Mouse (Mus musculus) megakaryocyte, embryonic 14.5 days (primary cell): ENCODE results near the gene Usf3. TPM values are rescaled to one million over a fixed set of nuclear protein-coding genes. Genes with fewer than 3 reads are reported as not detected.

Experiments
- H3K27me3 ChIP-seq: replicated peaks from 2 replicates; pipeline ENCODE3; 2012; ENCODE audit warnings: inconsistent platforms
- H3K36me3 ChIP-seq: replicated peaks from 2 replicates; pipeline ENCODE3; 2012; ENCODE audit warnings: low read length, inconsistent platforms, mixed read lengths
- H3K4me1 ChIP-seq: 2 replicates; pipeline ENCODE4 v1.6.1; 2012; ENCODE audit warnings: inconsistent platforms
- H3K4me3 ChIP-seq: replicated peaks from 2 replicates; pipeline ENCODE3; 2012; ENCODE audit warnings: moderate library complexity, mild to moderate bottlenecking, inconsistent platforms
- H3K9me3 ChIP-seq: 2 replicates; pipeline ENCODE4 v1.6.1; 2012; ENCODE audit warnings: inconsistent platforms
- FLI1 ChIP-seq: IDR thresholded peaks from 2 replicates; pipeline ENCODE4 v1.6.1; 2012; ENCODE audit warnings: low read length, inconsistent platforms, mixed read lengths
- GATA1 ChIP-seq: IDR thresholded peaks from 3 replicates; pipeline ENCODE4 v1.6.1; 2012; ENCODE audit warnings: mixed read lengths, low read length, inconsistent platforms, borderline replicate concordance
- polyA plus RNA-seq: library from polyadenylated mRNA; stranded (reverse); fragments of >175 nt; gene quantifications from 2 replicates; pipeline ENCODE4 v1.2.3, GENCODE M21; 2012; ENCODE audit warnings: low replicate concordance; ENCODE audit not compliant: insufficient read depth

The Usf3 gene
- polyA plus RNA-seq, 1 experiment = 0.89 TPM

GRCm38 (mm10) chr16:44233019-44233418 is 60.0 kb downstream of the Usf3 start:
- Histone ChIP-seq H3K27me3 (peaks cover 1% of the 10 kb centered on the region), H3K9me3 (peaks cover 6% of the 10 kb centered on the region), H3K4me1 (peaks cover 5% of the 10 kb centered on the region), H3K4me3 (no peak overlapping the region), H3K36me3 (no peaks in the 10 kb centered on the region)
- no peak for TF ChIP-seq GATA1
- TF ChIP-seq FLI1 = no peak

- Histone ChIP-seq H3K27me3 (peaks cover 6% of the 10 kb centered on the region), H3K36me3 (no peaks in the 10 kb centered on the region), H3K4me3 (no peak overlapping the region), H3K4me1 (peaks cover 44% of the 10 kb centered on the region), H3K9me3 (no peaks in the 10 kb centered on the region)
- TF ChIP-seq FLI1 (no peak), GATA1 (no peak)
Measured at GRCm38 (mm10) chr16:44237836-44238235, 64.8 kb downstream of the Usf3 start.

GRCm38 (mm10) chr16:44238835-44239263 is 65.8 kb downstream of the Usf3 start:
- Histone ChIP-seq H3K4me3 (no peak overlapping the region), H3K27me3 (peaks cover 4% of the 10 kb centered on the region), H3K9me3 (no peaks in the 10 kb centered on the region), H3K4me1 (peaks cover 49% of the 10 kb centered on the region), H3K36me3 (no peaks in the 10 kb centered on the region)
- no peak for TF ChIP-seq GATA1
- no peak for TF ChIP-seq FLI1

- TF ChIP-seq GATA1 (no peak), FLI1 (no peak)
Measured at GRCm38 (mm10) chr16:44240406-44240805, 67.4 kb downstream of the Usf3 start.

GRCm38 (mm10) chr16:44242633-44243032 is 69.6 kb downstream of the Usf3 start:
- Histone ChIP-seq H3K4me3 (peak overlapping the region; percentile 43), H3K36me3 (no peaks in the 10 kb centered on the region), H3K4me1 (peaks cover 51% of the 10 kb centered on the region), H3K9me3 (peaks cover 13% of the 10 kb centered on the region), H3K27me3 (peaks cover 9% of the 10 kb centered on the region)
- TF ChIP-seq FLI1 (no peak), GATA1 (no peak)

More at GRCm38 (mm10) chr16:44240406-44240805, 67.4 kb downstream of the Usf3 start:
- Histone ChIP-seq H3K4me1 (peaks cover 52% of the 10 kb centered on the region), H3K36me3 (no peaks in the 10 kb centered on the region), H3K4me3 (no peak overlapping the region), H3K27me3 (peaks cover 9% of the 10 kb centered on the region), H3K9me3 (0 out of 2 replicates have a peak, but pooled peaks cover 5% of the 10 kb centered on the region)

GRCm38 (mm10) chr16:44243323-44243722 is 70.3 kb downstream of the Usf3 start:
- H3K4me1 ChIP-seq = peaks cover 44% of the 10 kb centered on the region

DNA sequence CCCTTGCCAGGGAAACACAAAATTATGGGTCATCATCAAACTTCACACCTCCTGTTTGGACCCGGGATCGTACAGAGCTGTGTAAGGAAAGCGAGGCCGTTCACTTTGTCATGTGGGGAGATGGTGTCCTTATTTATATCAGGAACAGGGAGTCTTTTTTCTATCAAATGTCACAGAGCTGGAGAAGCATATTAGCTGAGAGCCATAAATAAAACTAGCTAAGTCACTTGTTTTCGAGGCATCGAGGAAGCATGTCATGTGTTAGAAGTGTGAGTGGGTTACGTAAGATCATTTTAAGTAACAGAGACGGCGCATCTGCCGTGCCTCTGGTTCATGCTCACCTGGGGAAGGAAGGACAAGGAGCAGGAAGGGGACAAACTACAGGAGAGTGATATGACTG is 76.9 kb downstream of the Usf3 start:
- peaks cover 12% of the 10 kb centered on the region for H3K27me3 ChIP-seq
- peaks cover 3% of the 10 kb centered on the region; the same call in 1 of the 2 replicates for H3K4me1 ChIP-seq
- H3K36me3 ChIP-seq = no peaks in the 10 kb centered on the region
- H3K9me3 ChIP-seq = peaks cover 20% of the 10 kb centered on the region
- no peak overlapping the region for H3K4me3 ChIP-seq
- TF ChIP-seq GATA1 = no peak
- no peak for TF ChIP-seq FLI1

More at GRCm38 (mm10) chr16:44243323-44243722, 70.3 kb downstream of the Usf3 start:
- Histone ChIP-seq H3K36me3 (no peaks in the 10 kb centered on the region), H3K4me3 (no peak overlapping the region), H3K27me3 (peaks cover 9% of the 10 kb centered on the region), H3K9me3 (peaks cover 13% of the 10 kb centered on the region)
- TF ChIP-seq FLI1 (no peak), GATA1 (no peak)

- Histone ChIP-seq H3K4me1 (0 out of 2 replicates have a peak, but pooled peaks cover 3% of the 10 kb centered on the region), H3K36me3 (no peaks in the 10 kb centered on the region), H3K4me3 (peak overlapping the region; percentile 9), H3K9me3 (peaks cover 8% of the 10 kb centered on the region; the same call in 1 of the 2 replicates), H3K27me3 (peaks cover 10% of the 10 kb centered on the region)
- TF ChIP-seq GATA1 (no peak), FLI1 (no peak)
Measured at GRCm38 (mm10) chr16:44252735-44253134, 79.7 kb downstream of the Usf3 start.

DNA sequence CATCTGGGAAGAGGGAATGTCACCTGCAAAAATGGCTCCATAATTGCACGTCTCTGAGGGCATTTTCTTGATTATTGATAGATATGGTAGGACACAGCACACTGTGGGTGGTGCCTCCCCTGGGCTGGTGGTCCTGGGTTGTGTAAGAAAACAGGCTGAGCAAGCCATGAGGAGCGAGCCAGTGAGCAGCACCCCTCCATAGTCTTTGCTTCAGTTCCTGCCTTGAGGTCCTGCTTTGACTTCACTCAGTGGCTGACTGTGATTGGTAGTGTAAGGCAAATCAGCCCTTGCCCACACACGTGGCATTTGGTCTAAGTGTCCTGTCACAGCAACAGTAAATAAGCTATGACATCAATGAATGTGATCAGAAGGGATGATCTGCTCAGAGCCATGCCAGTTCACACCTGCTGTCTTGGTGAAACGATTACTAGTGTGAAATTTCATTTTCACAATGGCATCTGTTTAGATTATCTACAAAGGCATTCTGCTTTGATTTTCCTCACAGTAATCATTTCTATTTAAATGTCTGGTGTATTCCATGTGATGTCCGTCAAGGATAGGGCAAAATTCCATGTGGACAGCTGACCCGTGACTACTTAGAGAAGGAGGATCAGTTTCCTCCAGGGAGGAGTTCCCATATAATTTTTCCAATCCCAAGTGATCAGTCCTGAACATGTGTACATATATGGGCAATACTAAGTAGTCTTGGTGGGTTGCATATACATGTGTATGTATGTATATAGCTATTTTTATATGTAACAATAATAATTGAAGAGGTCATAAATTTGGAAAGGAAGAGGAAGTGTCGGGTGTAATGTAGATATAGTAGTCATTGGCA is 81.0 kb downstream of the Usf3 start:
- TF ChIP-seq FLI1 (no peak), GATA1 (no peak)
- Histone ChIP-seq H3K4me3 (no peak overlapping the region), H3K4me1 (0 out of 2 replicates have a peak, but pooled peaks cover 3% of the 10 kb centered on the region), H3K27me3 (peaks cover 10% of the 10 kb centered on the region), H3K9me3 (peaks cover 8% of the 10 kb centered on the region; the same call in 1 of the 2 replicates), H3K36me3 (no peaks in the 10 kb centered on the region)

DNA sequence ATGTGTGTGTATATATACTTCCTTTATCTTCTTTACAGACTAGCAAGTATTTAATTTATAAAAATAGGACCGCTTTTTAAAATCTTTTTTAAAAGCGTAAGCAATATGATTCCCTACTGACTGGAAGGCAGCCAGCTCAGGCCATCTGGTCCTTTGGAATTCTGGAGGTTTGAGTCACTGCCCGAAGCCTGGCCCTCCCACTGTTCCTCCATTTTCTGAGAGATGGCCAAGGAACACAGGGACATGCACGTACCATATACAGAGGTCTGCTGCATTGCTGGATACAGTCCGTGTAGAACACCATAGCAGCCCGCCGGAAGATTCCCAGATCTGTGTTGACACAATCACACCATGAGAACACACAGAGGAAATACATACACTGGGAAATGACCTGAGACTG is 81.7 kb downstream of the Usf3 start:
- H3K36me3 ChIP-seq = no peaks in the 10 kb centered on the region
- peaks cover 8% of the 10 kb centered on the region; the same call in 1 of the 2 replicates for H3K9me3 ChIP-seq
- 0 out of 2 replicates have a peak, but pooled peaks cover 3% of the 10 kb centered on the region for H3K4me1 ChIP-seq
- no peak for TF ChIP-seq FLI1
- no peak for TF ChIP-seq GATA1
- peaks cover 10% of the 10 kb centered on the region for H3K27me3 ChIP-seq
- no peak overlapping the region for H3K4me3 ChIP-seq
